Mouse (Mus musculus) ES-Bruce4 (cell line): ENCODE data around the gene Nfam1. TPM values are rescaled to one million over a fixed set of nuclear protein-coding genes. Genes with fewer than 3 reads are reported as not detected.

Source experiments
- H3K27ac ChIP-seq: 2 replicates; pipeline ENCODE4 v1.5.1; 2012; ENCODE audit warnings: low read length, inconsistent platforms; ENCODE audit not compliant: insufficient read depth
- H3K27me3 ChIP-seq: 2 replicates; pipeline ENCODE4 v1.6.1; 2012; ENCODE audit warnings: mild to moderate bottlenecking, low read length, inconsistent platforms; ENCODE audit not compliant: control insufficient read depth, poor library complexity, insufficient read depth, severe bottlenecking
- H3K36me3 ChIP-seq: 2 replicates; pipeline ENCODE4 v1.6.1; 2012; ENCODE audit warnings: inconsistent platforms, mild to moderate bottlenecking, low read length, moderate library complexity; ENCODE audit not compliant: control insufficient read depth, poor library complexity, insufficient read depth, severe bottlenecking
- H3K4me1 ChIP-seq: one replicate; pipeline ENCODE4 v1.8.1; 2011; ENCODE audit warnings: low read length; ENCODE audit not compliant: control insufficient read depth, insufficient read depth
- H3K4me3 ChIP-seq: 2 replicates; pipeline ENCODE4 v1.5.1; 2011; ENCODE audit warnings: low read depth, mild to moderate bottlenecking, low read length
- H3K9ac ChIP-seq: 2 replicates; pipeline ENCODE4 v1.6.1; 2012; ENCODE audit warnings: low read depth, mild to moderate bottlenecking, inconsistent platforms; ENCODE audit not compliant: poor library complexity, severe bottlenecking
- H3K9me3 ChIP-seq: replicated peaks from 2 replicates; pipeline ENCODE4 v1.6.1; 2012; ENCODE audit warnings: mild to moderate bottlenecking, low read length, inconsistent platforms; ENCODE audit not compliant: control insufficient read depth, poor library complexity, insufficient read depth, severe bottlenecking
- CTCF ChIP-seq: IDR thresholded peaks from one replicate; pipeline ENCODE4 v1.8.1; 2011; ENCODE audit warnings: low read depth, low read length
- EP300 ChIP-seq: IDR thresholded peaks from 2 replicates; pipeline ENCODE4 v1.6.1; 2011; ENCODE audit warnings: low read depth, low read length; ENCODE audit not compliant: insufficient read depth
- POLR2A ChIP-seq: IDR thresholded peaks from one replicate; pipeline ENCODE4 v1.8.1; 2011; ENCODE audit warnings: low read length; ENCODE audit not compliant: insufficient read depth
- polyA plus RNA-seq: library from polyadenylated mRNA; stranded (reverse); fragments of >200 nt; gene quantifications from 2 replicates; pipeline ENCODE4 v1.2.4, GENCODE M21; 2011; ENCODE audit warnings: low read depth; ENCODE audit not compliant: missing spikeins, insufficient read depth, insufficient read length

Nfam1 gene
- 3.3 and 5.8 TPM in 2 replicates for polyA plus RNA-seq

- no peaks in the 10 kb centered on the region for H3K27me3 ChIP-seq
- H3K4me1 ChIP-seq: peaks cover 9% of the 10 kb centered on the region
- TF ChIP-seq CTCF (no peak), EP300 (no peak), POLR2A (no peak)
- no peak within 1 kb of the TSS for H3K4me3 ChIP-seq
- H3K36me3 ChIP-seq: no peaks in the 10 kb centered on the region
- no peak within 1 kb of the TSS for H3K27ac ChIP-seq
- H3K9ac ChIP-seq: no peak within 1 kb of the TSS
- no peaks in the 10 kb centered on the region for H3K9me3 ChIP-seq
Measured at GRCm38 (mm10) chr15:83032981-83033541, at the start of gene Nfam1. Gene Nfam1, minus strand, starts transcription at chr15:83033306.

- no peak overlapping the region for H3K4me3 ChIP-seq
- no peaks in the 10 kb centered on the region for H3K27me3 ChIP-seq
- H3K9ac ChIP-seq: no peak overlapping the region
- H3K27ac ChIP-seq: no peak overlapping the region
- H3K4me1 ChIP-seq: no peaks in the 10 kb centered on the region
- no peaks in the 10 kb centered on the region for H3K9me3 ChIP-seq
- no peaks in the 10 kb centered on the region for H3K36me3 ChIP-seq
- TF ChIP-seq CTCF: no peak
- no peak for TF ChIP-seq POLR2A
Measured at GRCm38 (mm10) chr15:83075607-83076525, 42.8 kb upstream of the Nfam1 start.

- H3K9ac ChIP-seq: no peak overlapping the region
- no peak overlapping the region for H3K4me3 ChIP-seq
- no peaks in the 10 kb centered on the region for H3K9me3 ChIP-seq
- no peaks in the 10 kb centered on the region for H3K27me3 ChIP-seq
- no peaks in the 10 kb centered on the region for H3K36me3 ChIP-seq
- no peak overlapping the region for H3K27ac ChIP-seq
- TF ChIP-seq EP300 (no peak), POLR2A (no peak), CTCF (no peak)
- H3K4me1 ChIP-seq: no peaks in the 10 kb centered on the region
Measured at GRCm38 (mm10) chr15:83074179-83074578, 41.1 kb upstream of the Nfam1 start.

- Histone ChIP-seq H3K4me1 (no peaks in the 10 kb centered on the region), H3K4me3 (no peak overlapping the region)
- peak; percentile 49 for TF ChIP-seq CTCF
- no peak for TF ChIP-seq POLR2A
Measured at GRCm38 (mm10) chr15:83071752-83072151, 38.6 kb upstream of the Nfam1 start.

GRCm38 (mm10) chr15:83070942-83071341 is 37.8 kb upstream of the Nfam1 start:
- no peaks in the 10 kb centered on the region for H3K27me3 ChIP-seq
- no peak overlapping the region for H3K9ac ChIP-seq
- H3K36me3 ChIP-seq: no peaks in the 10 kb centered on the region
- no peak for TF ChIP-seq EP300
- TF ChIP-seq POLR2A: no peak
- TF ChIP-seq CTCF: no peak
- no peaks in the 10 kb centered on the region for H3K9me3 ChIP-seq
- H3K27ac ChIP-seq: no peak overlapping the region
- no peak overlapping the region for H3K4me3 ChIP-seq
- H3K4me1 ChIP-seq: no peaks in the 10 kb centered on the region

More at GRCm38 (mm10) chr15:83071752-83072151, 38.6 kb upstream of the Nfam1 start:
- Histone ChIP-seq H3K9me3 (no peaks in the 10 kb centered on the region), H3K9ac (no peak overlapping the region), H3K27ac (no peak overlapping the region), H3K27me3 (no peaks in the 10 kb centered on the region), H3K36me3 (no peaks in the 10 kb centered on the region)

GRCm38 (mm10) chr15:83068270-83068669 is 35.2 kb upstream of the Nfam1 start:
- Histone ChIP-seq H3K4me3 (no peak overlapping the region), H3K27me3 (no peaks in the 10 kb centered on the region), H3K9ac (no peak overlapping the region), H3K36me3 (no peaks in the 10 kb centered on the region), H3K27ac (no peak overlapping the region), H3K9me3 (no peaks in the 10 kb centered on the region), H3K4me1 (no peaks in the 10 kb centered on the region)
- no peak for TF ChIP-seq POLR2A
- TF ChIP-seq CTCF: no peak
- TF ChIP-seq EP300: no peak
